Mouse (Mus musculus) G1E (cell line): ENCODE results near the gene Noct. TPM values are rescaled to one million over a fixed set of nuclear protein-coding genes. Genes with fewer than 3 reads are reported as not detected.

ENCODE experiments used
- ATAC-seq: 2 replicates; pipeline ENCODE4 v1.8.0; 2016; ENCODE audit warnings: mild to moderate bottlenecking; ENCODE audit not compliant: insufficient number of reproducible peaks, poor library complexity, low FRiP score, severe bottlenecking; ENCODE audit errors: extremely low read depth
- DNase-seq: peaks from one replicate; pipeline ENCODE4 v3.0.0; 2012; ENCODE audit warnings: low spot score
- H3K27me3 ChIP-seq: 2 replicates; pipeline ENCODE4 v1.6.1; 2012; ENCODE audit warnings: mild to moderate bottlenecking, low read length, inconsistent platforms; ENCODE audit not compliant: insufficient read depth
- H3K36me3 ChIP-seq: replicated peaks from 2 replicates; pipeline ENCODE3; 2012; ENCODE audit warnings: mild to moderate bottlenecking, inconsistent platforms
- H3K4me1 ChIP-seq: 2 replicates; pipeline ENCODE4 v1.6.1; 2012; ENCODE audit warnings: low read depth, low read length, inconsistent platforms, mixed read lengths; ENCODE audit not compliant: insufficient read depth
- H3K4me3 ChIP-seq: 2 replicates; pipeline ENCODE4 v1.5.1; 2012; ENCODE audit warnings: low read depth, mild to moderate bottlenecking, inconsistent platforms, low read length, moderate library complexity, mixed read lengths
- H3K9me3 ChIP-seq: replicated peaks from 2 replicates; pipeline ENCODE4 v1.6.1; 2012; ENCODE audit warnings: inconsistent platforms
- CTCF ChIP-seq: IDR thresholded peaks from 2 replicates; pipeline ENCODE4 v1.5.1; 2012; ENCODE audit warnings: low read depth, low read length, inconsistent platforms, mixed read lengths
- GATA1 ChIP-seq: IDR thresholded peaks from 2 replicates; pipeline ENCODE4 v1.6.1; 2012; ENCODE audit warnings: borderline replicate concordance, low read length, inconsistent platforms, mixed read lengths
- GATA2 ChIP-seq: IDR thresholded peaks from 2 replicates; pipeline ENCODE4 v1.6.1; 2012; ENCODE audit warnings: low read depth, low read length, inconsistent platforms, borderline replicate concordance
- POLR2AphosphoS5 ChIP-seq: IDR thresholded peaks from 2 replicates; pipeline ENCODE4 v1.6.1; 2012; ENCODE audit warnings: low read depth, low read length, inconsistent platforms; ENCODE audit not compliant: insufficient replicate concordance
- TAL1 ChIP-seq: conservative IDR thresholded peaks from 2 replicates; pipeline ENCODE4 v1.6.1; 2012; ENCODE audit warnings: low read depth, low read length, inconsistent platforms, mixed read lengths
- polyA plus RNA-seq: library from polyadenylated mRNA; stranded (reverse); fragments of >175 nt; gene quantifications from 2 replicates; pipeline ENCODE4 v1.2.3, GENCODE M21; 2012
- total RNA-seq, 2 experiments: library from RNA; stranded (forward) in 1 of 2; stranded (reverse) in 1 of 2; fragments of 200-1000 nt in 1 of 2; fragments of >200 nt in 1 of 2; fragmentation: Nextera tagmentation in 1 of 2; gene quantifications; 2 replicates each; pipeline ENCODE4 v1.2.3; 2014 to 2017

Gene Noct
- total and polyA plus RNA-seq, 3 experiments, result 11.7 to 27.5 (median 18.5) TPM

DNA sequence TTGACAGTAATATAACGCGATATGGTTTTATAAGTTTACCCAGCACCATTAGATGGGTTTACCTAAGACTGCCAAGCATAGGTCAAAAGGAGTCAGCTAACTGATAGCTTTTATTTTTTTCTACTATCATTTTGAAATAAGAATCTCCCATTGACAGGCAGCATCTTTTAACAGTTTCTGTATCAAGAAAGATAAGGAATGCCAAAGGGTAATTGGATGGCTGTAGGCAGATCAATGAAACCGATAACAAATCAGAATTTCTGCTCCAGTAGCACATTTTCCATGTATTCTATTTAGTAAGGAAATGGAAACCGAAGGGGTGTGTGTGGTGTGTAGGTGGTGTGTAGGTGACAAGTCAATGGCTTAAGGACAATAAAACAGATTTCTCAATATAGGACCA is 54.2 kb downstream of the Noct start:
- Histone ChIP-seq H3K9me3 (no peaks in the 10 kb centered on the region), H3K36me3 (peaks cover 28% of the 10 kb centered on the region), H3K27me3 (no peaks in the 10 kb centered on the region), H3K4me3 (no peak overlapping the region; the same call in 1 of the 2 replicates), H3K4me1 (peaks cover 28% of the 10 kb centered on the region)
- DNase-seq (no peak), ATAC-seq (no peak)
- TF ChIP-seq TAL1 (no peak), CTCF (no peak), GATA2 (no peak), GATA1 (no peak), POLR2AphosphoS5 (no peak)

DNA sequence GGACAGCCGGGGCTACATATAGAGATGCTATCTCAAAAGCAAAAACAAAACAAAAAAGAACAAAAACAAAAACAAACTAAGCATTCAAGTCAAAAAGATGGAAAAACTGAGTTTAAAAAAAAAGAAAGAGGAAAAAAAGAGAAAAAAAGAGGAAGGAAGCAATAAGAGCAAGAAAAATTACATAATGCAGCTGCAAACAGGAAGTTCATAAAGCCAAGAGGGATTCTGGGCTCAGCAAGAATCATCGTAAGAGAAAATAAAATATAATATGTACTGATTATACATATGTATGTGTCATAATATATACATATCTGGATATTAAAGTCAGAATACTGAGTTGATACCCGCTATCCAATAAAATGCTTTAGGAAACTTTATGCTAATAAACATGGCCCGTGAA is 57.5 kb downstream of the Noct start:
- DNase-seq, result no peak
- ATAC-seq, result no peak
- H3K4me1 ChIP-seq, result peaks cover 23% of the 10 kb centered on the region
- TF ChIP-seq GATA2 (no peak), CTCF (no peak), GATA1 (no peak), POLR2AphosphoS5 (no peak), TAL1 (no peak)
- peaks cover 49% of the 10 kb centered on the region for H3K36me3 ChIP-seq
- no peak overlapping the region for H3K4me3 ChIP-seq
- no peaks in the 10 kb centered on the region for H3K9me3 ChIP-seq
- no peaks in the 10 kb centered on the region for H3K27me3 ChIP-seq

DNA sequence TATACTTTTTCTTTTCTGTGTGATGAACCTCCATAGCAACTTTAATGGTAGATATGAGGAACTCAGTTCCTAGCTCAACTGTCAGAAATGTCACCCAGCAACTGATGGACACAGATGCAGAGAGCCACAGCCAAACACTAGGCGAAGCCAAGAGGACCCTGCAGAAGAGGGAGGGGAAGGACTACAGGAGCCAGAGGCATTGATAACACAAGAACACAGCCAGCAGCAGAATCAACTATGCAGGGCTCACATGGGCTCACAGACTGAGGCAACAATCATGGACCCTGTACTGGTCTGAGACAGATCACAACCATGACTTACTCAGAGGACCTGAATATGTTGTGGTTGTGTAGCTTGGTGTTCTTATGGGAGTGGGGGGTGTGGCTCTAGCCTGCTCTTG is 60.1 kb downstream of the Noct start:
- no peak for DNase-seq
- no peaks in the 10 kb centered on the region for H3K9me3 ChIP-seq
- no peaks in the 10 kb centered on the region for H3K27me3 ChIP-seq
- peaks cover 18% of the 10 kb centered on the region for H3K4me1 ChIP-seq
- TF ChIP-seq CTCF (no peak), POLR2AphosphoS5 (no peak), GATA2 (no peak), TAL1 (no peak), GATA1 (no peak)
- H3K4me3 ChIP-seq, result no peak overlapping the region
- H3K36me3 ChIP-seq, result peaks cover 68% of the 10 kb centered on the region
- no peak for ATAC-seq

GRCm38 (mm10) chr3:51288880-51289821 is 64.9 kb downstream of the Noct start:
- peaks cover 7% of the 10 kb centered on the region for H3K4me1 ChIP-seq
- H3K27me3 ChIP-seq, result no peaks in the 10 kb centered on the region
- H3K4me3 ChIP-seq, result no peak overlapping the region
- ATAC-seq (0 out of 2 replicates have a peak, but pooled peaks have one; percentile 41), DNase-seq (peak; percentile 34)
- H3K36me3 ChIP-seq, result peaks cover 87% of the 10 kb centered on the region
- H3K9me3 ChIP-seq, result no peaks in the 10 kb centered on the region
- TF ChIP-seq POLR2AphosphoS5, result no peak
- TF ChIP-seq CTCF, result peak; percentile 40; the same call in 1 of the 2 replicates
- no peak for TF ChIP-seq GATA1

DNA sequence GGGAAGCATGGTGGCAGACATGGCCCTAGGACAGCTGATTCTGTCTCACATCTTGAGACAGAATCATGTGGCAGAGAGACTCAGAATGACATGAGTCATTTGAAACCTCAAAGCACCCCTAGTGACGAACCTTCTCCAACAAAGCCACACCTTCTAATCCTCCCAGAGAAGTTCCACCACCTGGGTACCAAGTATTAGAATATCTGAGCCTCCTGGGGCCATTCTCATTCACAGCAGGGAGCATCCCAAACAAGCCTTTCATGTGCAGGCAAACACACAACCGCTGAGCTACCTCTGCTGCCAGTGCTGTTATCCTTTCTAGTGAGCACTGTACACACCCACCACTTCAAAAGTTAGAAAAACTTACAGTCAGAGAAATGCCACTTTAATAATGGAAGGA is 70.0 kb downstream of the Noct start:
- no peak for DNase-seq
- Histone ChIP-seq H3K4me1 (peaks cover 6% of the 10 kb centered on the region; the same call in 1 of the 2 replicates), H3K27me3 (no peaks in the 10 kb centered on the region), H3K4me3 (no peak overlapping the region), H3K9me3 (no peaks in the 10 kb centered on the region), H3K36me3 (peaks cover 84% of the 10 kb centered on the region)
- no peak for TF ChIP-seq CTCF
- no peak for TF ChIP-seq POLR2AphosphoS5
- no peak for TF ChIP-seq GATA1
- no peak for TF ChIP-seq GATA2
- no peak for TF ChIP-seq TAL1
- no peak for ATAC-seq

- ATAC-seq, result no peak
- peaks cover 81% of the 10 kb centered on the region for H3K36me3 ChIP-seq
- H3K4me3 ChIP-seq, result no peak overlapping the region
- no peak for DNase-seq
- no peaks in the 10 kb centered on the region for H3K9me3 ChIP-seq
- 0 out of 2 replicates have a peak, but pooled peaks cover 2% of the 10 kb centered on the region for H3K4me1 ChIP-seq
- no peak for TF ChIP-seq GATA1
- no peak for TF ChIP-seq TAL1
- no peak for TF ChIP-seq POLR2AphosphoS5
- no peak for TF ChIP-seq CTCF
- H3K27me3 ChIP-seq, result no peaks in the 10 kb centered on the region
These were observed 71.0 kb downstream of the Noct start for GRCm38 (mm10) chr3:51295225-51295624.
